33 mouse cellular contexts compared by ENCODE assay signal in the genomic region with DNA sequence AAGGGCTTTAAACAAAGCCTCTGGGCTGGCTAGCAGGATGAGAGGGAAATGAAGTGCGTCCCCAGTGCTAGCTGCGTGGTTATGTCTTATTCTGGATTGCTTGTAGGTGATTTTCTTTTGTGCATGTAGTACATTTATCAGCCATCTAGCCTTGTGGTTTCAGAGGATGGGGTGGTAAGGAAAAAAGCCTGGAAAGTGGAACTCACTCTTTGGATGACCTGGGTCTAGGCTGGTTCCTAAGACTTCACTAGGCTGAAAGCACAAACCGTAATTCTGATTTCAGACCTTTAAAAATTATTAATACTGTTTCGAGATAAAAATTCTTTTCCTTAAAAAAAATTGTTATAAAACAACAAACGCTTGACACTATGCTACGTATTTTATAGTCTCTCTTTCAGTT. TPM values are rescaled to one million over a fixed set of nuclear protein-coding genes. Genes with fewer than 3 reads are reported as not detected.
A peak's percentile ranks its signal among the peaks of the same experiment; 100 is the strongest.
DNase-seq lines count a peak whose midpoint lies in the region; ATAC-seq lines count a peak whose summit lies in the region.
"Had no signal": no experiment of that assay in that cellular context is flagged by ENCODE, and none has a peak within 500 bp of the region (broad histone marks: within the 10 kb centered on the region; RNA-seq: fewer than 3 reads in every experiment).

No protein-coding gene starts in this region.

- H3K27ac ChIP-seq in kidney, embryonic 15.5 days, result peak overlapping the region; percentile 54; the same call in 1 of the 2 replicates
- H3K27ac ChIP-seq: embryonic facial prominence, embryonic 13.5 days; forebrain, embryonic 10.5 days; forebrain, embryonic 15.5 days; liver, embryonic 14.5 days; lung, embryonic 15.5 days; midbrain, embryonic 12.5 days had no signal

- peak; percentile 38; the same call in 1 of the 2 replicates for ATAC-seq in kidney, embryonic 15.5 days (replicated peaks; ENCODE audit: low FRiP score)
- ATAC-seq: CD4-positive, CD25-positive, alpha-beta regulatory T cell, adult 4 months; forebrain, embryonic 15.5 days; hindbrain, embryonic 16.5 days had no signal

- H3K4me3 ChIP-seq in kidney, embryonic 15.5 days (replicated peaks), result no peak overlapping the region
- H3K4me3 ChIP-seq: embryonic facial prominence, embryonic 13.5 days; forebrain, embryonic 10.5 days; forebrain, embryonic 15.5 days; lung, embryonic 15.5 days; midbrain, embryonic 12.5 days; stomach, embryonic 15.5 days had no signal

- no peaks in the 10 kb centered on the region for H3K9me3 ChIP-seq in kidney, embryonic 15.5 days (replicated peaks)
- H3K9me3 ChIP-seq: embryonic facial prominence, embryonic 13.5 days; forebrain, embryonic 10.5 days; forebrain, embryonic 15.5 days; lung, embryonic 15.5 days; midbrain, embryonic 12.5 days; stomach, embryonic 15.5 days had no signal

- H3K9ac ChIP-seq in kidney, embryonic 15.5 days, result no peak overlapping the region
- H3K9ac ChIP-seq: embryonic facial prominence, embryonic 13.5 days; forebrain, embryonic 15.5 days; liver, embryonic 14.5 days; lung, embryonic 15.5 days; midbrain, embryonic 12.5 days; stomach, embryonic 15.5 days had no signal

- intact Hi-C loops in heart, postnatal 36 days (cut with DNase I), result no loop called here

- no peaks in the 10 kb centered on the region for H3K36me3 ChIP-seq in kidney, embryonic 15.5 days
- H3K36me3 ChIP-seq: embryonic facial prominence, embryonic 13.5 days; forebrain, embryonic 10.5 days; forebrain, embryonic 15.5 days; lung, embryonic 15.5 days; midbrain, embryonic 12.5 days; stomach, embryonic 15.5 days had no signal

- no peaks in the 10 kb centered on the region for H3K27me3 ChIP-seq in kidney, embryonic 15.5 days
- H3K27me3 ChIP-seq: forebrain, embryonic 15.5 days; lung, embryonic 15.5 days; stomach, embryonic 15.5 days had no signal

- H3K4me2 ChIP-seq in kidney, embryonic 15.5 days, result no peak overlapping the region
- H3K4me2 ChIP-seq: embryonic facial prominence, embryonic 13.5 days; forebrain, embryonic 15.5 days; heart, embryonic 11.5 days; lung, embryonic 15.5 days; midbrain, embryonic 12.5 days; stomach, embryonic 15.5 days had no signal

- WGBS in kidney, embryonic 15.5 days, result 69% methylated on average over 6 of the region's 6 CpGs

- peaks cover 30% of the 10 kb centered on the region for H3K4me1 ChIP-seq in kidney, embryonic 15.5 days

- peak; percentile 79 for DNase-seq in heart, adult 11 months
- DNase-seq in heart, postnatal 36 days, result no peak
- no peak for DNase-seq in kidney, postnatal 4 days
- DNase-seq in testis, postnatal 10 days (ENCODE audit: low spot score), result peak; percentile 8
- DNase-seq in testis, postnatal 14 days (ENCODE audit: low spot score), result no peak
- no peak for DNase-seq in spleen, postnatal 10 days (ENCODE audit: low spot score in 2 of 2)
- DNase-seq: adrenal gland, postnatal 25 days; cerebellum, adult 18-20 months; cerebellum, postnatal 10 days; gastrocnemius, postnatal 25 days; heart, adult 18-20 months; heart, postnatal 4 days; kidney, adult 11 months; layer of hippocampus, postnatal 36 days; left cerebral cortex, postnatal 4 days; liver; retina, postnatal 1 day; right cerebral cortex, postnatal 14 days; thymus, adult 18-20 months; thymus, postnatal 25 days had no signal

RNA-seq across cellular contexts. Expression of gene Shisa3, which starts 22.2 kb away (rescaled TPM):
- under 1 TPM; 0.80 to 0.81 TPM for total RNA-seq in heart, postnatal 36 days (2021)
- 116 and 119 TPM in 2 replicates for polyA plus RNA-seq in kidney, embryonic 15.5 days (2015; fragmentation: Nextera tagmentation; extraction: Ambion mirVana)
- total RNA-seq: megakaryocyte progenitor cell, adult 5-6 weeks; monocyte, adult 5-6 weeks had no signal

Comparison
In these comparisons a context has a peak if more than half of its experiments do, and no peak if none do; other contexts are left out.
1. DNase-seq: peak in heart, adult 11 months (single experiment) and testis, postnatal 10 days (single experiment); none in heart, postnatal 36 days (0 of 2), kidney, postnatal 4 days (0 of 2), testis, postnatal 14 days (single experiment) and spleen, postnatal 10 days (0 of 2).